Mouse (Mus musculus) gastrocnemius, postnatal 10 days (tissue): ENCODE data around the gene Olfr279. TPM values are rescaled to one million over a fixed set of nuclear protein-coding genes. Genes with fewer than 3 reads are reported as not detected.

Source experiments
- microRNA-seq, 2 experiments: library from miRNA; unstranded; fragments of <30 nt; microRNA quantifications; one replicate each; pipeline ENCODE4 v1.2.0; 2021
- total RNA-seq, 2 experiments: library from RNA; stranded (reverse); gene quantifications; 2 replicates each; pipeline ENCODE4 v1.2.3; 2021

The Olfr279 gene
- total RNA-seq, 2 experiments from 2014 or later: not detected

Small RNA genes within 50 kb of the gene (microRNA-seq; reads per million reads assigned to microRNA genes)
- gene Mir1291: 1.5 to 6.7 reads per million in 2 experiments

Other genes starting within 250 kb of the Olfr279 start
- gene H1fnt, start 235.1 kb upstream of the Olfr279 start, total RNA-seq: not detected
- gene Zfp641, start 196.2 kb upstream of the Olfr279 start, total RNA-seq: 10 to 100 TPM; 13.7 to 14.1 TPM
- not detected for gene Olfr285, start 175.0 kb upstream of the Olfr279 start, total RNA-seq
- gene Olfr284, start 151.4 kb upstream of the Olfr279 start, total RNA-seq: not detected
- gene Olfr283, start 111.5 kb upstream of the Olfr279 start, total RNA-seq: not detected
- gene Olfr282, start 61.2 kb upstream of the Olfr279 start, total RNA-seq: not detected
- gene Olfr281, start 39.8 kb upstream of the Olfr279 start, total RNA-seq: not detected
- gene OR5BS1P, start 22.5 kb upstream of the Olfr279 start, total RNA-seq: not detected
- under 1 TPM; 0.36 to 0.54 TPM for gene Lalba, start 9.7 kb upstream of the Olfr279 start, total RNA-seq
- gene Kansl2, start 41.9 kb downstream of the Olfr279 start, total RNA-seq: 10 to 100 TPM; 71.5 to 77.4 TPM
- 10 to 100 TPM; 21.7 to 30.4 TPM for gene Ccnt1, start 78.5 kb downstream of the Olfr279 start, total RNA-seq
- not detected for gene 4930415O20Rik, start 78.6 kb downstream of the Olfr279 start, total RNA-seq
- gene Adcy6, start 117.7 kb downstream of the Olfr279 start, total RNA-seq: 10 to 100 TPM; 39.9 to 45.3 TPM
- 10 to 100 TPM; 12.0 to 15.4 TPM for gene Cacnb3, start 138.4 kb downstream of the Olfr279 start, total RNA-seq
- gene Ddx23, start 170.5 kb downstream of the Olfr279 start, total RNA-seq: 10 to 100 TPM; 53.6 to 57.6 TPM
- gene Rnd1, start 185.1 kb downstream of the Olfr279 start, total RNA-seq: 1 to 10 TPM in 1 of 2 experiments, under 1 TPM in 1; 0.49 to 1.9 TPM
- gene Ccdc65, start 215.8 kb downstream of the Olfr279 start, total RNA-seq: not detected
- gene Fkbp11, start 235.8 kb downstream of the Olfr279 start, total RNA-seq: 10 to 100 TPM in 1 of 2 experiments, 1 to 10 TPM in 1; 8.0 to 13.1 TPM